Mouse (Mus musculus) left cerebral cortex, postnatal 10 days (tissue): Measurements from ENCODE around the gene Fli1. TPM values are rescaled to one million over a fixed set of nuclear protein-coding genes. Genes with fewer than 3 reads are reported as not detected.

Experiments
- DNase-seq, 2 experiments: peaks; one replicate each; pipeline ENCODE4 v3.0.0; 2021 to 2022; ENCODE audit warnings: low spot score in 2 of 2, mixed read lengths in 1 of 2; ENCODE audit errors: extremely low spot score in 1 of 2
- intact Hi-C: fragments of 180-260 bp; cut with DNase I; formaldehyde crosslinking; loops from one replicate; pipeline ENCODE4 v1.15.1; 2025
- total RNA-seq, 2 experiments: library from RNA; stranded (reverse); gene quantifications; 2 replicates each; pipeline ENCODE4 v1.2.3; 2021

Gene Fli1
- 10 to 100 TPM in 1 of 2 experiments, 1 to 10 TPM in 1; 8.6 to 12.0 TPM for total RNA-seq

- peak in 1 of 2 experiments; percentile 35 for DNase-seq
- intact Hi-C loops, result no loop called here
Measured at GRCm38 (mm10) chr9:32542212-32543039, at the start of gene Fli1. Gene Fli1, minus strand, starts transcription at chr9:32542861.

GRCm38 (mm10) chr9:32591732-32592582 is 49.3 kb upstream of the Fli1 start:
- intact Hi-C loops, result loop anchor here (2.0 to 5.0 kb wide), 3 partner anchors 349 to 655 kb away; no protein-coding TSS in a partner anchor
- peak; percentile 73 to 87 for DNase-seq

- intact Hi-C loops, result loop anchor here (2.0 to 5.0 kb wide), 3 partner anchors 350 to 657 kb away; no protein-coding TSS in a partner anchor
- DNase-seq, result no peak
Measured at GRCm38 (mm10) chr9:32590571-32590970, 47.9 kb upstream of the Fli1 start.

- peak; percentile 75 to 84 for DNase-seq
- intact Hi-C loops, result loop anchor here (2.0 to 10.0 kb wide), 5 partner anchors 183 to 657 kb away; no protein-coding TSS in a partner anchor
Measured at GRCm38 (mm10) chr9:32589900-32590299, 47.2 kb upstream of the Fli1 start.

- DNase-seq, result no peak
- intact Hi-C loops, result loop anchor here (5.0 to 10.0 kb wide), 2 partner anchors 178 to 311 kb away; no protein-coding TSS in a partner anchor
Measured at GRCm38 (mm10) chr9:32585357-32585756, 42.7 kb upstream of the Fli1 start.

GRCm38 (mm10) chr9:32583905-32584304 is 41.2 kb upstream of the Fli1 start:
- DNase-seq, result no peak
- intact Hi-C loops, result loop anchor here (10.0 kb wide), 1 partner anchor 309 kb away; no protein-coding TSS in a partner anchor

- no peak for DNase-seq
- intact Hi-C loops, result loop anchor here (10.0 kb wide), 1 partner anchor 307 kb away; no protein-coding TSS in a partner anchor
Measured at GRCm38 (mm10) chr9:32581851-32582573, 39.4 kb upstream of the Fli1 start.

GRCm38 (mm10) chr9:32578411-32578810 is 35.8 kb upstream of the Fli1 start:
- intact Hi-C loops, result no loop called here

GRCm38 (mm10) chr9:32573638-32574037 is 31.0 kb upstream of the Fli1 start:
- DNase-seq, result no peak
- intact Hi-C loops, result no loop called here

More at GRCm38 (mm10) chr9:32578411-32578810, 35.8 kb upstream of the Fli1 start:
- DNase-seq, result no peak

- intact Hi-C loops, result no loop called here
- DNase-seq, result no peak
Measured at GRCm38 (mm10) chr9:32571676-32572075, 29.0 kb upstream of the Fli1 start.

GRCm38 (mm10) chr9:32570547-32570946 is 27.9 kb upstream of the Fli1 start:
- DNase-seq, result no peak
- intact Hi-C loops, result no loop called here

- intact Hi-C loops, result no loop called here
- no peak for DNase-seq
Measured at GRCm38 (mm10) chr9:32569261-32569660, 26.6 kb upstream of the Fli1 start.

- DNase-seq, result no peak
- intact Hi-C loops, result no loop called here
Measured at GRCm38 (mm10) chr9:32567603-32568002, 24.9 kb upstream of the Fli1 start.

GRCm38 (mm10) chr9:32565309-32565708 is 22.6 kb upstream of the Fli1 start:
- intact Hi-C loops, result no loop called here
- DNase-seq, result no peak

- intact Hi-C loops, result loop anchor here (5.0 kb wide), 1 partner anchor 156 kb away; no protein-coding TSS in a partner anchor
- DNase-seq, result no peak
Measured at GRCm38 (mm10) chr9:32562837-32563236, 20.2 kb upstream of the Fli1 start.

- no peak for DNase-seq
- intact Hi-C loops, result loop anchor here (5.0 kb wide), 1 partner anchor 155 kb away; no protein-coding TSS in a partner anchor
Measured at GRCm38 (mm10) chr9:32562409-32562808, 19.7 kb upstream of the Fli1 start.

- DNase-seq, result peak in 1 of 2 experiments; percentile 71
- intact Hi-C loops, result loop anchor here (5.0 kb wide), 1 partner anchor 154 kb away; no protein-coding TSS in a partner anchor
Measured at GRCm38 (mm10) chr9:32561190-32561890, 18.7 kb upstream of the Fli1 start.

- intact Hi-C loops, result loop anchor here (5.0 kb wide), 1 partner anchor 153 kb away; no protein-coding TSS in a partner anchor
- no peak for DNase-seq
Measured at GRCm38 (mm10) chr9:32559859-32560258, 17.2 kb upstream of the Fli1 start.
